Mouse (Mus musculus): ENCODE measurements around the gene Cxcr6. TPM values are rescaled to one million over a fixed set of nuclear protein-coding genes. Genes with fewer than 3 reads are reported as not detected.

The Cxcr6 gene
- total RNA-seq (2023), result 1.3 TPM

GRCm38 (mm10) chr9:123806267-123806666 lies at the start of gene Cxcr6:
Gene Cxcr6, plus strand, starts transcription at chr9:123806475.

GRCm38 (mm10) chr9:123851713-123852448 lies 45.6 kb downstream of the Cxcr6 start, which contains the start of gene Fyco1:
Gene Fyco1, minus strand, starts transcription at chr9:123851899.

Other genes with a start within 250 kb of the Cxcr6 start
- not detected for gene Slc6a20b, start 173.9 kb upstream of the Cxcr6 start, total RNA-seq (2023)
- 5.8 TPM for gene Ccr9, start 128.0 kb upstream of the Cxcr6 start, total RNA-seq (2023)
- gene Slc6a20a, start 127.6 kb upstream of the Cxcr6 start, total RNA-seq (2023), result not detected
- 78.5 TPM for gene Lztfl1, start 88.8 kb upstream of the Cxcr6 start, total RNA-seq (2023)
- gene Fyco1, start 45.4 kb downstream of the Cxcr6 start, total RNA-seq (2023), result 45.5 TPM
- gene Xcr1, start 55.6 kb downstream of the Cxcr6 start, total RNA-seq (2023), result not detected
- gene Ccr1, start 162.2 kb downstream of the Cxcr6 start, total RNA-seq (2023), result 0.65 TPM
- not detected for gene Ccr1l1, start 171.9 kb downstream of the Cxcr6 start, total RNA-seq (2023)
- gene Ccr3, start 215.5 kb downstream of the Cxcr6 start, total RNA-seq (2023), result 0.86 TPM

All from CD4-positive naive resting alpha-beta T cell, adult 57 days (primary cell).